Mouse (Mus musculus): ENCODE results near the gene Gemin7. TPM values are rescaled to one million over a fixed set of nuclear protein-coding genes. Genes with fewer than 3 reads are reported as not detected.
"Not testable (repeated sequence)": the region's sequence is repeated elsewhere in the genome, so short reads cannot be mapped to it uniquely, and the experiment has no call there.

Gene Gemin7
- total and polyA plus RNA-seq, 3 experiments, result 63.2 to 101 (median 64.4) TPM

DNA sequence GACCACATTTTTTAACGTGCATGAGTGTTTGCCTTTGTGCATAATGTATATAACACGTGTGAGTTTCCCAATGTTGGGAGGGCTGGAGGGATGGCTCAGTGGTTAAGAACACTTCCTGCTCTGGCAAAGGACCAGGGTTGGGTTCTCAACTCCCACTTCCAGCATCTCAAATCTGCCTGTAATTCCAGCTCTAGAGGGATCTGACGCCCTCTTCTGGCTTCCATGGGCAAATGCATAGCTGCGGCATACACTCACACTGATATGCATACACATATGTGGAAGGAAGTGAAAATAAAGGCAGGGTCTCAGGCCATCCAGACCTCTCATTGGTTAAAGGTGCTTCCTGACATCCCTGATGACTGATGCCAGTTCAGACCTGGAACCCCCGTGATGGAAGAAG, 29.9 kb upstream of the Gemin7 start:
- H3K36me3 ChIP-seq (replicated peaks in 1 of 2; ENCODE audit: control insufficient read depth in 1 of 2, insufficient read depth in 1 of 2, low read length in 1 of 2), result peaks cover 46 to 70% of the 10 kb centered on the region in 2 experiments
- H3K4me3 ChIP-seq (replicated peaks in 1 of 3; ENCODE audit: low read depth in 2 of 3, low read length in 2 of 3, poor library complexity in 1 of 3), result no peak overlapping the region
- peaks cover 13% of the 10 kb centered on the region for H3K9me3 ChIP-seq (replicated peaks; ENCODE audit: low read length)
- no peak for DNase-seq (ENCODE audit: extremely low read depth)
- H3K27me3 ChIP-seq (replicated peaks), result no peaks in the 10 kb centered on the region
- TF ChIP-seq TCF12 (IDR thresholded peaks at IDR 0.05; ENCODE audit: low read depth, low read length) (no peak), CHD1 (IDR thresholded peaks at IDR 0.05; ENCODE audit: low read depth, low read length) (no peak), POLR2A (IDR thresholded peaks at IDR 0.05; ENCODE audit: low read depth, low read length) (no peak), USF2 (conservative IDR thresholded peaks at IDR 0.05; ENCODE audit: low read depth, low read length) (no peak), JUN (IDR thresholded peaks at IDR 0.05; ENCODE audit: insufficient read depth, low read depth, low read length) (no peak), MEF2A (IDR thresholded peaks at IDR 0.05; ENCODE audit: borderline replicate concordance, low read depth, low read length) (no peak), JUND (conservative IDR thresholded peaks at IDR 0.05; ENCODE audit: low read depth, low read length) (no peak), ZNF384 (IDR thresholded peaks at IDR 0.05; ENCODE audit: low read depth, low read length) (no peak), ZMIZ1 (IDR thresholded peaks at IDR 0.05; ENCODE audit: low read depth, low read length) (no peak), CHD2 (IDR thresholded peaks at IDR 0.05; ENCODE audit: low read length) (no peak), IRF4 (IDR thresholded peaks at IDR 0.05; ENCODE audit: low read depth, low read length) (no peak), HCFC1 (IDR thresholded peaks at IDR 0.05; ENCODE audit: low read depth, low read length) (no peak), MXI1 (IDR thresholded peaks at IDR 0.05; ENCODE audit: low read depth, low read length) (no peak), MYC (IDR thresholded peaks at IDR 0.05; ENCODE audit: low read depth, low read length) (no peak), TBP (conservative IDR thresholded peaks at IDR 0.05; ENCODE audit: low read depth, low read length) (no peak)
- H3K9ac ChIP-seq (ENCODE audit: insufficient read depth, low read depth), result no peak overlapping the region
- dilution Hi-C loops (cut with MboI; ENCODE audit: extremely low pct_ligation_motif_present, extremely low pct_unique_long_range_greater_than_20kb, low sequenced_read_pairs), result no loop called here
- peaks cover 18% of the 10 kb centered on the region for H3K79me2 ChIP-seq (replicated peaks; ENCODE audit: control insufficient read depth, extremely low read depth, insufficient read depth, poor library complexity, severe bottlenecking)
- H3K27ac ChIP-seq (ENCODE audit: insufficient read depth, low read depth), result no peak overlapping the region
- peaks cover 6 to 11% of the 10 kb centered on the region in 2 experiments; a peak in 2 of 4 replicates for H3K4me1 ChIP-seq (ENCODE audit: control insufficient read depth in 1 of 2, insufficient read depth in 2 of 2)
- H3K4me2 ChIP-seq (ENCODE audit: insufficient read depth, low read depth, poor library complexity, severe bottlenecking), result no peak overlapping the region
- in situ Hi-C loops (cut with MboI; ENCODE audit: low pct_ligation_motif_present, low pct_unique_long_range_greater_than_20kb, low sequenced_read_pairs), result no loop called here

DNA sequence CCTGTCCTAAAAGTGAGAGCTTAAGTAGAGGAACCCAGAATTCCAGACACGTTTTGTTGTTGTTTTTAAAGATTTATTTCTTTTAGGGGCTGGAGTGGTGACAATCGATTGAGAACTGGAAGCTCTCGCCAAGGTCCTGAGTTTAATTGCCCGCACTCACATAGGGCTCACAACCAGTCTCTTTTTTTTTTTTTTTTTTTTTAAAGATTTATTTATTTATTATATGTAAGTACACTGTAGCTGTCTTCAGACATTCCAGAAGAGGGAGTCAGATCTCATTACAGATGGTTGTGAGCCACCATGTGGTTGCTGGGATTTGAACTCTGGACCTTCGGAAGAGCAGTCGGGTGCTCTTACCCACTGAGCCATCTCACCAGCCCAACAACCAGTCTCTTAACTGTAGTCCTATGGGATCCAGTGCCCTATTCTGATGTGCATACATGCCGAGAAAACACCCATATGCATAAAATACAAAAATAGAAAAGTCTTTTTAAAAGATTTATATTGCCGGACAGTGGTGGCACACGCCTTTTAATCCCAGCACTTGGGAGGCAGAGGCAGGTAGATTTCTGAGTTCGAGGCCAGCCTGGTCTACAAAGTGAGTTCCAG, 27.3 kb upstream of the Gemin7 start:
- H3K4me2 ChIP-seq (ENCODE audit: insufficient read depth, low read depth, poor library complexity, severe bottlenecking); H3K9me3 ChIP-seq (replicated peaks; ENCODE audit: low read length); H3K9ac ChIP-seq (ENCODE audit: insufficient read depth, low read depth); H3K27me3 ChIP-seq (replicated peaks); in situ Hi-C loops (cut with MboI; ENCODE audit: low pct_ligation_motif_present, low pct_unique_long_range_greater_than_20kb, low sequenced_read_pairs); dilution Hi-C loops (cut with MboI; ENCODE audit: extremely low pct_ligation_motif_present, extremely low pct_unique_long_range_greater_than_20kb, low sequenced_read_pairs); H3K27ac ChIP-seq (ENCODE audit: insufficient read depth, low read depth); DNase-seq (ENCODE audit: extremely low read depth): not testable (repeated sequence)
- peaks cover 11 to 35% of the 10 kb centered on the region in 2 experiments; a peak in 3 of 4 replicates for H3K4me1 ChIP-seq (ENCODE audit: control insufficient read depth in 1 of 2, insufficient read depth in 2 of 2)
- peak overlapping the region in 2 of 3 experiments; percentile 28 to 99 for H3K4me3 ChIP-seq (replicated peaks in 1 of 3; ENCODE audit: low read depth in 2 of 3, low read length in 2 of 3, poor library complexity in 1 of 3)
- peaks cover 37 to 70% of the 10 kb centered on the region in 2 experiments for H3K36me3 ChIP-seq (replicated peaks in 1 of 2; ENCODE audit: control insufficient read depth in 1 of 2, insufficient read depth in 1 of 2, low read length in 1 of 2)
- peaks cover 35% of the 10 kb centered on the region for H3K79me2 ChIP-seq (replicated peaks; ENCODE audit: control insufficient read depth, extremely low read depth, insufficient read depth, poor library complexity, severe bottlenecking)
- TF ChIP-seq ZNF384 (IDR thresholded peaks at IDR 0.05; ENCODE audit: low read depth, low read length) (peak; percentile 71), TBP (conservative IDR thresholded peaks at IDR 0.05; ENCODE audit: low read depth, low read length) (peak; percentile 74)

Data from CH12.LX (cell line).